Mouse (Mus musculus) heart, embryonic 10.5 days (tissue): ENCODE data around the gene Kdm2b. TPM values are rescaled to one million over a fixed set of nuclear protein-coding genes. Genes with fewer than 3 reads are reported as not detected.
"Not testable (repeated sequence)": the region's sequence is repeated elsewhere in the genome, so short reads cannot be mapped to it uniquely, and the experiment has no call there.

Experiments
- DNase-seq: peaks from one replicate; pipeline ENCODE4 v3.0.0-alpha.2; 2017; ENCODE audit warnings: low spot score
- H3K27ac ChIP-seq: fragments of 300-500 bp; sonication (generic); 2 replicates; pipeline ENCODE4 v1.5.1; 2016; ENCODE audit warnings: mild to moderate bottlenecking
- H3K27me3 ChIP-seq: fragments of 300-500 bp; sonication (generic); 2 replicates; pipeline ENCODE4 v1.6.1; 2016; ENCODE audit warnings: mild to moderate bottlenecking; ENCODE audit not compliant: poor library complexity, insufficient read depth, severe bottlenecking
- H3K36me3 ChIP-seq: fragments of 300-500 bp; sonication (generic); 2 replicates; pipeline ENCODE4 v1.6.1; 2016; ENCODE audit warnings: mild to moderate bottlenecking, moderate library complexity
- H3K4me1 ChIP-seq: fragments of 300-500 bp; sonication (generic); 2 replicates; pipeline ENCODE4 v1.6.1; 2016; ENCODE audit warnings: mild to moderate bottlenecking
- H3K4me3 ChIP-seq: fragments of 300-500 bp; sonication (generic); 2 replicates; pipeline ENCODE4 v1.5.1; 2016; ENCODE audit warnings: mild to moderate bottlenecking, moderate library complexity
- H3K9me3 ChIP-seq: fragments of 300-500 bp; sonication (generic); 2 replicates; pipeline ENCODE4 v1.6.1; 2016; ENCODE audit warnings: mild to moderate bottlenecking, moderate library complexity
- WGBS: fragments of 180-500 bp; shearing (Covaris S2); methylation state at CpG from one replicate; pipeline ENCODE4 v1.1.7; 2016; 5-methylcytosine and 5-hydroxymethylcytosine counted together
- polyA plus RNA-seq: library from polyadenylated mRNA; unstranded; fragments of >200 nt; fragmentation: Nextera tagmentation; extraction: Ambion mirVana; gene quantifications from 2 replicates; pipeline ENCODE4 v1.2.1, GENCODE M21; 2016

Kdm2b gene
- polyA plus RNA-seq, 1 experiment from 2014 or later, result 47.1 TPM

- H3K4me3 ChIP-seq, result peak overlapping the region; percentile 66
- WGBS, result 2% methylated on average over 39 of the region's 39 CpGs
- DNase-seq, result no peak
- H3K27ac ChIP-seq, result peak overlapping the region; percentile 99
- H3K27me3 ChIP-seq, result no peaks in the 10 kb centered on the region
- H3K36me3 ChIP-seq, result peaks cover 13% of the 10 kb centered on the region
- no peaks in the 10 kb centered on the region for H3K9me3 ChIP-seq
- H3K4me1 ChIP-seq, result peaks cover 57% of the 10 kb centered on the region
These were observed 2.2 kb downstream of the Kdm2b start for GRCm38 (mm10) chr5:122987211-122988020.

- no peaks in the 10 kb centered on the region for H3K27me3 ChIP-seq
- peak overlapping the region; percentile 99 for H3K27ac ChIP-seq
- H3K9me3 ChIP-seq, result no peaks in the 10 kb centered on the region
- H3K4me3 ChIP-seq, result no peak overlapping the region
- no peak for DNase-seq
- peaks cover 19% of the 10 kb centered on the region for H3K36me3 ChIP-seq
- H3K4me1 ChIP-seq, result peaks cover 45% of the 10 kb centered on the region
- WGBS, result 34% methylated on average over 8 of the region's 8 CpGs
These were observed 3.5 kb downstream of the Kdm2b start for GRCm38 (mm10) chr5:122986091-122986493.

GRCm38 (mm10) chr5:122985276-122985675, 4.3 kb downstream of the Kdm2b start:
- WGBS, result 66% methylated on average over 3 of the region's 3 CpGs
- Histone ChIP-seq H3K36me3 (peaks cover 23% of the 10 kb centered on the region), H3K27me3 (no peaks in the 10 kb centered on the region), H3K4me3 (no peak overlapping the region), H3K4me1 (peaks cover 36% of the 10 kb centered on the region), H3K9me3 (no peaks in the 10 kb centered on the region), H3K27ac (peak overlapping the region; percentile 99)
- DNase-seq, result no peak

- peaks cover 29% of the 10 kb centered on the region for H3K4me1 ChIP-seq
- H3K27me3 ChIP-seq, result no peaks in the 10 kb centered on the region
- H3K9me3 ChIP-seq, result no peaks in the 10 kb centered on the region
- DNase-seq, result no peak
- no peak overlapping the region for H3K4me3 ChIP-seq
- 87% methylated on average over 5 of the region's 5 CpGs for WGBS
- peaks cover 24% of the 10 kb centered on the region for H3K36me3 ChIP-seq
- H3K27ac ChIP-seq, result no peak overlapping the region
These were observed 5.1 kb downstream of the Kdm2b start for GRCm38 (mm10) chr5:122984483-122984882.

GRCm38 (mm10) chr5:122978970-122979369, 10.7 kb downstream of the Kdm2b start:
- H3K9me3 ChIP-seq, result no peaks in the 10 kb centered on the region
- H3K27ac ChIP-seq, result no peak overlapping the region
- DNase-seq, result no peak
- peaks cover 7% of the 10 kb centered on the region for H3K4me1 ChIP-seq
- WGBS, result 56% methylated on average over 8 of the region's 8 CpGs
- no peaks in the 10 kb centered on the region for H3K27me3 ChIP-seq
- H3K36me3 ChIP-seq, result peaks cover 31% of the 10 kb centered on the region
- no peak overlapping the region for H3K4me3 ChIP-seq

- not testable (repeated sequence) for H3K27me3 ChIP-seq, DNase-seq, H3K4me3 ChIP-seq, H3K36me3 ChIP-seq, H3K9me3 ChIP-seq, H3K4me1 ChIP-seq, H3K27ac ChIP-seq
- 94% methylated on average over 4 of the region's 4 CpGs for WGBS
These were observed 14.9 kb downstream of the Kdm2b start for GRCm38 (mm10) chr5:122974701-122975100.

- Histone ChIP-seq H3K36me3 (peaks cover 9% of the 10 kb centered on the region), H3K27me3 (no peaks in the 10 kb centered on the region), H3K9me3 (no peaks in the 10 kb centered on the region), H3K4me3 (no peak overlapping the region), H3K4me1 (0 out of 2 replicates have a peak, but pooled peaks cover 6% of the 10 kb centered on the region), H3K27ac (no peak overlapping the region)
- 86% methylated on average over 9 of the region's 9 CpGs for WGBS
- no peak for DNase-seq
These were observed 17.5 kb downstream of the Kdm2b start for GRCm38 (mm10) chr5:122972116-122972515.

- 0 out of 2 replicates have a peak, but pooled peaks cover 6% of the 10 kb centered on the region for H3K4me1 ChIP-seq
- no peak for DNase-seq
- 79% methylated on average over 4 of the region's 4 CpGs for WGBS
- H3K9me3 ChIP-seq, result no peaks in the 10 kb centered on the region
- peaks cover 5% of the 10 kb centered on the region; the same call in 1 of the 2 replicates for H3K36me3 ChIP-seq
- H3K27me3 ChIP-seq, result no peaks in the 10 kb centered on the region
- no peak overlapping the region for H3K27ac ChIP-seq
- H3K4me3 ChIP-seq, result no peak overlapping the region
These were observed 18.2 kb downstream of the Kdm2b start for GRCm38 (mm10) chr5:122971438-122971837.

GRCm38 (mm10) chr5:122970056-122970455, 19.6 kb downstream of the Kdm2b start:
- no peak for DNase-seq
- Histone ChIP-seq H3K27ac (no peak overlapping the region), H3K27me3 (no peaks in the 10 kb centered on the region), H3K9me3 (no peaks in the 10 kb centered on the region), H3K36me3 (no peaks in the 10 kb centered on the region), H3K4me3 (no peak overlapping the region), H3K4me1 (peaks cover 6% of the 10 kb centered on the region; the same call in 1 of the 2 replicates)
- 84% methylated on average over 5 of the region's 5 CpGs for WGBS

- no peaks in the 10 kb centered on the region for H3K9me3 ChIP-seq
- H3K27me3 ChIP-seq, result no peaks in the 10 kb centered on the region
- H3K27ac ChIP-seq, result no peak overlapping the region
- H3K36me3 ChIP-seq, result no peaks in the 10 kb centered on the region
- peak; percentile 84 for DNase-seq
- H3K4me1 ChIP-seq, result peaks cover 9% of the 10 kb centered on the region; the same call in 1 of the 2 replicates
- H3K4me3 ChIP-seq, result no peak overlapping the region
- WGBS, result 17% methylated on average over 4 of the region's 4 CpGs
These were observed 21.3 kb downstream of the Kdm2b start for GRCm38 (mm10) chr5:122968322-122968721.

- no peaks in the 10 kb centered on the region for H3K9me3 ChIP-seq
- no peak overlapping the region for H3K4me3 ChIP-seq
- H3K4me1 ChIP-seq, result peaks cover 13% of the 10 kb centered on the region; the same call in 1 of the 2 replicates
- H3K27me3 ChIP-seq, result no peaks in the 10 kb centered on the region
- WGBS, result 87% methylated on average over 11 of the region's 11 CpGs
- peaks cover 8% of the 10 kb centered on the region; the same call in 1 of the 2 replicates for H3K36me3 ChIP-seq
- no peak overlapping the region for H3K27ac ChIP-seq
- DNase-seq, result no peak
These were observed 24.2 kb downstream of the Kdm2b start for GRCm38 (mm10) chr5:122965427-122965826.

GRCm38 (mm10) chr5:122964853-122965252, 24.8 kb downstream of the Kdm2b start:
- DNase-seq, result no peak
- 82% methylated on average over 6 of the region's 6 CpGs for WGBS
- H3K27me3 ChIP-seq, result no peaks in the 10 kb centered on the region
- H3K9me3 ChIP-seq, result no peaks in the 10 kb centered on the region
- H3K36me3 ChIP-seq, result peaks cover 13% of the 10 kb centered on the region; the same call in 1 of the 2 replicates
- no peak overlapping the region for H3K4me3 ChIP-seq
- peaks cover 13% of the 10 kb centered on the region; the same call in 1 of the 2 replicates for H3K4me1 ChIP-seq
- no peak overlapping the region for H3K27ac ChIP-seq

GRCm38 (mm10) chr5:122961905-122962304, 27.7 kb downstream of the Kdm2b start:
- peaks cover 14% of the 10 kb centered on the region; the same call in 1 of the 2 replicates for H3K36me3 ChIP-seq
- WGBS, result 48% methylated on average over 3 of the region's 3 CpGs
- H3K9me3 ChIP-seq, result no peaks in the 10 kb centered on the region
- H3K27me3 ChIP-seq, result no peaks in the 10 kb centered on the region
- no peak overlapping the region for H3K4me3 ChIP-seq
- no peak overlapping the region for H3K27ac ChIP-seq
- DNase-seq, result no peak
- peaks cover 7% of the 10 kb centered on the region; the same call in 1 of the 2 replicates for H3K4me1 ChIP-seq
